Mouse (Mus musculus) large intestine, adult 2 months (tissue): ENCODE measurements around the gene Nme3. TPM values are rescaled to one million over a fixed set of nuclear protein-coding genes. Genes with fewer than 3 reads are reported as not detected.
"Not testable (repeated sequence)": the region's sequence is repeated elsewhere in the genome, so short reads cannot be mapped to it uniquely, and the experiment has no call there.

Experiments
- DNase-seq: peaks from one replicate; pipeline ENCODE4 v3.0.0-alpha.2; 2012; ENCODE audit warnings: low read depth, low spot score
- WGBS: fragments of 180-500 bp; shearing (Covaris S2); methylation state at CpG from one replicate; pipeline ENCODE4 v1.1.7; 2018; 5-methylcytosine and 5-hydroxymethylcytosine counted together
- polyA plus RNA-seq: library from polyadenylated mRNA; depleted of rRNA; stranded (reverse); fragments of >200 nt; gene quantifications from 2 replicates; pipeline ENCODE4 v1.2.3, GENCODE M21; 2012; rRNA removed

The Nme3 gene
- polyA plus RNA-seq, 1 experiment = 61.2 TPM

- WGBS = 86% methylated on average over 7 of the region's 7 CpGs
Observed at GRCm38 (mm10) chr17:24943036-24943435, 46.7 kb downstream of the Nme3 start.

DNA sequence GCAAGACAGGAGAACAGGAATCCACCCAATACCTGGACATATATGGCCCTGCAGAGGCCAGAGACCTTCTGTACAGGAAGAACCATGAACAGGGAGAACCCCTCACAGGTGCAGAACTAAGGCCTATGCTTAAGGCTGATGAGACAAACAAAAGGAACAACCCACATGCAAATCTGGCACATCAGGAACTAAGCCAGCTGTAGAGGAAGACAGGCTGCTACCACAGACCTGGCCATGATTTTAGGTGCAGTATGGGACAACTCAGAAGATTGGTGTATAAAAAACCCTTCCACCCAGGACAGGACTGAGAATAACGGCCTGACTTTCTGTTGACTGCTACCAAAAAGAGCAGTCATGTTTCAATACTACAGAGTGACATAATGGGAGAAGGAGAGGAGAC, 47.3 kb downstream of the Nme3 start:
- 85% methylated on average over 1 of the region's 1 CpGs for WGBS
- not testable (repeated sequence) for DNase-seq

More at GRCm38 (mm10) chr17:24943036-24943435, 46.7 kb downstream of the Nme3 start:
- DNase-seq = no peak

Other genes with a start within 250 kb of the Nme3 start
- 30.0 and 37.4 TPM in 2 replicates for gene Slc9a3r2, start 246.2 kb upstream of the Nme3 start, polyA plus RNA-seq
- not detected in 2 replicates for gene Npw, start 238.0 kb upstream of the Nme3 start, polyA plus RNA-seq
- gene Zfp598, start 226.8 kb upstream of the Nme3 start, polyA plus RNA-seq = 52.1 and 78.3 TPM in 2 replicates
- gene Syngr3, start 206.5 kb upstream of the Nme3 start, polyA plus RNA-seq = 1.8 and 2.7 TPM in 2 replicates
- gene Gfer, start 200.3 kb upstream of the Nme3 start, polyA plus RNA-seq = 22.8 and 22.9 TPM in 2 replicates
- gene Noxo1, start 200.3 kb upstream of the Nme3 start, polyA plus RNA-seq = 181 and 212 TPM in 2 replicates
- 46.1 and 51.7 TPM in 2 replicates for gene Tbl3, start 188.8 kb upstream of the Nme3 start, polyA plus RNA-seq
- 0.12 and 0.35 TPM in 2 replicates for gene Rnf151, start 178.4 kb upstream of the Nme3 start, polyA plus RNA-seq
- 3,715 and 4,974 TPM in 2 replicates for gene Rps2, start 178.4 kb upstream of the Nme3 start, polyA plus RNA-seq
- gene Ndufb10, start 172.0 kb upstream of the Nme3 start, polyA plus RNA-seq = 371 and 397 TPM in 2 replicates
- 0.10 and 0.22 TPM in 2 replicates for gene Rpl3l, start 168.7 kb upstream of the Nme3 start, polyA plus RNA-seq
- gene Msrb1, start 159.9 kb upstream of the Nme3 start, polyA plus RNA-seq = 96.0 and 103 TPM in 2 replicates
- 0.98 and 1.7 TPM in 2 replicates for gene Hs3st6, start 143.5 kb upstream of the Nme3 start, polyA plus RNA-seq
- 0.05 TPM in 1 of 2 replicates, not detected in the other for gene Meiob, start 92.2 kb upstream of the Nme3 start, polyA plus RNA-seq
- gene Hagh, start 56.4 kb upstream of the Nme3 start, polyA plus RNA-seq = 105 and 239 TPM in 2 replicates
- 54.7 and 121 TPM in 2 replicates for gene Fahd1, start 46.1 kb upstream of the Nme3 start, polyA plus RNA-seq
- 1.1 and 1.4 TPM in 2 replicates for gene Igfals, start 30.5 kb upstream of the Nme3 start, polyA plus RNA-seq
- gene Nubp2, start 10.2 kb upstream of the Nme3 start, polyA plus RNA-seq = 37.3 and 41.3 TPM in 2 replicates
- 57.4 and 70.5 TPM in 2 replicates for gene Spsb3, start 9.9 kb upstream of the Nme3 start, polyA plus RNA-seq
- 21.6 and 34.0 TPM in 2 replicates for gene Eme2, start 1.4 kb upstream of the Nme3 start, polyA plus RNA-seq
- 119 and 144 TPM in 2 replicates for gene Mrps34, start 1.4 kb upstream of the Nme3 start, polyA plus RNA-seq
- gene Mapk8ip3, start 40.5 kb downstream of the Nme3 start, polyA plus RNA-seq = 41.0 and 69.6 TPM in 2 replicates
- 35.4 and 42.4 TPM in 2 replicates for gene Jpt2, start 64.2 kb downstream of the Nme3 start, polyA plus RNA-seq
- 8.0 and 15.1 TPM in 2 replicates for gene Cramp1l, start 119.3 kb downstream of the Nme3 start, polyA plus RNA-seq
- gene Ift140, start 119.6 kb downstream of the Nme3 start, polyA plus RNA-seq = 7.8 and 9.4 TPM in 2 replicates
- gene Tmem204, start 187.1 kb downstream of the Nme3 start, polyA plus RNA-seq = 16.7 and 18.5 TPM in 2 replicates
- gene Telo2, start 219.5 kb downstream of the Nme3 start, polyA plus RNA-seq = 9.4 and 12.2 TPM in 2 replicates
- 0.07 and 0.10 TPM in 2 replicates for gene Ptx4, start 224.3 kb downstream of the Nme3 start, polyA plus RNA-seq
- 17.1 and 21.7 TPM in 2 replicates for gene Clcn7, start 236.9 kb downstream of the Nme3 start, polyA plus RNA-seq